Mouse (Mus musculus) kidney, adult 9 months (tissue): ENCODE measurements around the gene Pcbp2.

Experiments
- DNase-seq: peaks from one replicate; pipeline ENCODE4 v3.0.0; 2022

Gene Pcbp2

DNA sequence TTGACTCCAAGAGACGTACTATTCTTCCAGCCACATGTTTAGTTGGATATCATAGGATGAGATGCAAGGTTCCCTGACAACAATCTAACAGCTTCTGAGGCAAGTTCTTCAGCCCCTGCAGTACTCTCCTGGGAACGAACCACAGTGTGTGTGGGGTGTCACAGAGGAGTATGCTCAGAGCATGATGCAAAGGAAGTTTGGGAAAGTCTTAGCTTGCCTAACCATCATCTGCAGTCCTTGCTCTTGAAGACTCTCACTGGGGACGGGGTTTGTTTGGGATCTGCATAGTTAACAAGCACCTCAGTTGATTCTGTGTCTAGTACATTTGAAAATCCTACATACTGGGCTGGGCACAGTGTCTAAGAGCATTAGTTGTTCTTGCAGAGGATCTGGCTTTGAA is 38.0 kb downstream of the Pcbp2 start:
- DNase-seq: no peak

DNA sequence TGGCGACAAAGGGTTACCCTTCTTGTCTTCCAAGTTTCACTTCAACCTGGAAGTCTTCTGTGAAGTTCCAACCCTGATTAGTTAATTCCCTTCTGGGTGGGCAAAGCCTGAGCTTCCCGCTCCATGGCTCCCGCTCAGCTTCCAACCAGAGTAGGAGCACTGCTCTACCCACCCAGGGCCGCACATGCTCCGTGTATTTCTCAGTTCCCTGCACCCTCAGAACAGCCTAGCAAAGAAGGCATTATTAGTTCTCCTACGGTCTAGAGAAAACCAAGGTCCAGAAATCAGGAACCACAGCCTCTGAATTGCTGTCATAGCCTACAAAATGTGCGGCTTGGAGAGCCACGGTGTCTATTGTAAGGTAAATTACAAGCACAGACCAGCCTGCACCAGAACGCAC is 39.8 kb downstream of the Pcbp2 start:
- DNase-seq: no peak

DNA sequence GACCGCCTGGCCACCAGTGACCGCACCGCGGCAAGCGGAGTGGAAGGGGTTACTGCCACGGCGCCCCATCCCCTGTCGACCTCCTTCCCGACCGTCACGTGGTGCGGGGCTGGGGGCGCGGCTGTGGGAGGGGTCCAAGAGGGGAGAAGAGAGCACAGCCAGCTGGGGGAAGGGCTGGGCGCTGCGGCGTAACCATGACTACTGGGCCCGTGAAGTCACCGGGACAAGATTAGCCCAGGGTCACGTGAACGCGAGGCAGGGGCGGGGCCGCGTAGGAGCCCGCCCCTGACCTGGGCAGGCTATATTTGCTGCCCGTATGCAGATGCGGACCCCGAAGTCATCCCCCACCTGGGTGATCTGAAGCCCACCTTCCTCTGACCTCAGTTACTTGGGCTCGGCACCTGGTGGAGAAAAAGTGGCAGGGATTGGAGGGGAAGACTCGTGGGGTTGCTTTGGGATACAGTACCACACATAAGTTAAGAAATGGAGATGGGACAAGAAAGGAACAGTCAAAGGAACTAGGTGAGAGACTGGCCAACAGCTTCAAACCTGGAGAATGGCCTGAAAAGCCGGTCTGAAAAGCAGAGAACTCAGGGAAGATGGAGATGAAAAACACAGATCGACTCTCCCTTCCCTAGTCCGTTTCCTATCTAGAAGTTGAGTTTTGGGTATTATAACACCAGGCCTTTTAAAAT is 40.4 kb downstream of the Pcbp2 start:
- peak; percentile 84 for DNase-seq

DNA sequence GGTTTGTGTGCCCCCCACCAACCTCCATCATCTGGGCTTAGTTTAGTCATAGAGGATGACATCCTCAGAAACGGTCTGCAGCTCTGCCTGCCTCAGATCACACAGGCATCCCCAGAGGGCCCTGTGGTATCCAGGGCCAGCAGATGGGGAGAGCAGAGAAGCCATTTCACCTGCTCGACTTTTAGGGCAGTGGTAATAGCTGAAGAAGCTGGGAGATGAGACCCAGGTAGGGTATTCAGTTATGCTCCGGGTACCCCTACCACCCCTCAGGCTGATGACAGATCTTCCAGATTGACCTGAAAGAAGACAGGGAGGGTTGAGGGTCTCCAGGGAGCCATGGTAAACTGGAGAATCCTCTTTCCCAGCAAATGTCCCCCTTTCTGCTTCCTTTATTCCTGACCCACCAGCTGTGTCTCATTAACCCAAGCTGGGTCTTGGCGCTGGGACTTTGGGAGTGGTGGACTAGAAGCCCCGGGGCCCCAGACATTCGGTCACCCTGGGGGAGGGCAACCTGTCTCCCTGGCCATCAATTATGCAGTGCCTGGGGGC is 41.0 kb downstream of the Pcbp2 start:
- no peak for DNase-seq

DNA sequence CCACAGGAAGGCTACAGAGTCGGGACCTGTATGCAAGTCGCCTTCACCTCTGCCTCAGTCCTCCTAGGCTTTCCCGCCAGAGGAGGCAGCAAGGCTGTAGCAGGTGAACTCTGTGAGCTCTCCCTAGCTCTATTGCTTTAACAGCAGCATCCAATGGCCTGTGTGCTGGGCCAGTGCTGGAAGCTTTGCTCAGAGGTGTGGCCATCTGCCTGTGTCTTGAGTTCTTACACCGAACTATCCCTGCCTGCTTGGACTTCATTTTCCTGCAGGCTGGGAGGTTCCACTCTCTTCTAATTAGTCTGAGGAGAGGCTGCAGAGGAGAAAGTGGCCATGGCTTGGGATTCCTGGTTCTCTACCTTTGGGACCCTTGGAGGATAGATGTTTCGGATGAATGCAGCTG is 41.7 kb downstream of the Pcbp2 start:
- no peak for DNase-seq

DNA sequence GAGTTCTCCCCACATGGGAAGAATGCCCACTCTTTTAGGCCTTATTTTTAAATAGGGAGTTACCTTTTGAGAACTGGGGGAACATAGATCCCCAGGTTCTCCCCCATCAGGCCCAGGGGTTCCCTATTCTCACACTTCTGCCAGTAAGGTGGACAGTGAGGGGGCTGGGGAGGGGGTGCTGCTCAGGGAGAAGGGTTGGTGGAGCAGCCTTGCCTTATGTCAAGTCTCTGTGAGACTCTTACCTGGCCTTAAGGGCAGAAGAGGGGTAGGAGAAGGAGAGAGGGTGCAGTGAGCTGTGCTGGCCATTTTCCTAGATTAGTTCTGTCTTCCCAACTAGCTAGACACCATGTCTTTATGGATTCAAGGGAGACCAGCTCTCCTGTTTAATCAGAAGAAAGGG is 42.1 kb downstream of the Pcbp2 start:
- DNase-seq: no peak

DNA sequence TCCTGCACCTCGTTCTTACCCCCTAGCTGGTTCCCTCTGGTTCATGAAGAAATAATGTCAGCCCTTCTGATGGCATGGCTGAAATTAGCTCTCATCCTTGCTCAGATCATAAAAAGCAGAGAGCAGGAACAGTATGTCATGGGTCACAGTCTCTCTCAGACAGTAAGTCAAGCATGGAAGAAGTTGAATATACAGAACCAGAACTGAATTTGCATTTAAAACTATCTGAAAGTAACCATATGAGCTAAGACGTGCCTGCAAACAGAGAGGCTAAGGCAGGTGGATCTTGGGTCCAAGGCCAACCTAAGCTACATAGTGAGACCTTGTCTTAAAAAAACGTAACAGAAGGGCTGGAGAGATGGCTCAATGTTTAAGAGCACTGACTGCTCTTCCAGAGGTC is 42.7 kb downstream of the Pcbp2 start:
- no peak for DNase-seq

DNA sequence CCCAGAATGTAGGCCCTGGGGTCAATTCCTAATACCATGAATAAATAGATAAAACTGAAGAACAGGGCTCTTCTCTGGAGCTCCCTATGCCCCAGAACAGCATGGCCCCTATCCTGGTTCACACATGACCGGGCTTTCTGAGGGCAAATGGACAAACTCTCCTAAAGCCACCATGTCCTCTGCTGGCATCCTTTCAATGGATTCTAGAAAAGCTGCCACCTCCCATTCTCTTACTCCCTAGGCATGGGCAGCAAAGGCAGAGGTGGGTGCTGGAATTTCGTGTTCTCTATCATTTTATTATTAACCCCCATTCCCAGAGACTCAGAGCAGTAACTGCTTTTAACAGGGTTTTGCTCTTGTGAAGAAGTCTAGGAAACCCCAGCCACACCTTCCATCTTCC is 44.9 kb downstream of the Pcbp2 start:
- DNase-seq: no peak

DNA sequence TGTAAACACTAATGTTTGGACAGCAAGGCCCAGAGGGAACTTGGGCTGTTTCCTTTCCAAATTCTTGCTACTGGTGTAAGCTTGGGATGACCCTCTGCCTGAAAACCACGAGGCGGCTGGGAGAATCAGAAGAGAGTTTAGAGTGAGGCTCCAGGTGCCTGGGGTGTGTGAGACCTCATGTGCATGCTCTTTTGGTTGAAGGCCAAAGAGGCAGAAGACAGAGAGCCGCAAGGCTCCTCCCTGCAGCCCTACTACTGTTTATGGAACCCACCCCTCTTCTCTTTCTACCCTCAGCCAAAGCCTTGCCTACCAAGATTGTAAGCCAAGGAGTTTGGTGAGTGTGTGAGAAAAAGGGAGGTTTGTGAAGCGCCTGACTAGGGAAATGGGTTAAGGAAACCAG is 45.5 kb downstream of the Pcbp2 start:
- no peak for DNase-seq

DNA sequence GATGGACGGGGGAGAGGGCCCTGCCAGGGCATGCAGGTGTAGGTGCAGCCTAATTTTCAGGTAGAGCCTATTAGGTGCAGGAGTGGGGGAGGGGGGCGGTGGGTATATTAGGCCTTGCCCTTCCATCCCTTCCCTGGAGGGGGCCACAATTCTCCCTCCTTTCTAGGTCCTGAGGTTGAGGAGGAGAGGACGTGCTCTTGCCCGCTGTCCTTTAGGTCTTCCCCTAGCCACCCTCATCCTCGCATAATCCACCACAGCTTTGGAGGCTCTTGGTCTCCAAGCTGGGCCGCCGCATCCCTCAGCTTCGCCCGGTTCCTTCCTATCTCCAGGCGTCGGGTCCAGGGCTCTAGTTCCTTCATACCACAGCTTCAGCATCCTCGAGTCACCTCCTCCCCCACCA is 46.0 kb downstream of the Pcbp2 start:
- DNase-seq: no peak

DNA sequence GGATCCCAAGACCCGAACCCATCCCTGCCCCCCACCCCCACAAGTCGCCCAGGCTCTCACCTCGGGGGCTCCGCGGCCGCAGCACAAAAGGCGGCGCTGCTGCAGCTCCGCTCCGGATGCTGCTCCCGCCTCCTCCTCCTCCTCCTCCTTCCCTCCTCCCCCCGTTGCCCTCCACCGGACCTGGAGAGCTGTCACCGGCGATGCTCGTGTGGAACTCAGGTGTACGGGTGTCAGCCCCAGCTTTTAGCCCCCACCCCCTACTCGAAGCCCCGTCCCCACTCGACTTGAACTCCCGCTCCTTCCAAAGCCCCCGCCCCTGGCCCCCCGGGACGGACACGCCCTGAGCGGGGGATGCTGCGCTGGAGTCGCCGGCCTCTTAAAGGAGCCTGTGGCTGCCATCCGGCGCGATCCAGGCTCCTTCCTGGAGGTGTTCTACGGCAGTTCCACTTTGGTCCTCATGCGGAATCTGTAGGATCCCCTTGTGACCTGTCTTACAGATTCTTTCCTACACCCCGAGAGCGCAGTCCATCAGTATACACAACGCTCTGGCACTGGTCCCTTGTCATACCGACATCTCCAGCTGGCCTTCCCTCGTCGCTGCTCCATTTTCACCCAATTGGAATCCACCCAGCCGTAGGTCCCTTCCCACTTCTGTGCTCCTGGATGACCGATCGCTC is 46.5 kb downstream of the Pcbp2 start, which contains the start of gene Map3k12:
TSS of gene Map3k12 (minus strand) at position 337 of the 677 bp plus-strand sequence.
- DNase-seq: peak; percentile 64

DNA sequence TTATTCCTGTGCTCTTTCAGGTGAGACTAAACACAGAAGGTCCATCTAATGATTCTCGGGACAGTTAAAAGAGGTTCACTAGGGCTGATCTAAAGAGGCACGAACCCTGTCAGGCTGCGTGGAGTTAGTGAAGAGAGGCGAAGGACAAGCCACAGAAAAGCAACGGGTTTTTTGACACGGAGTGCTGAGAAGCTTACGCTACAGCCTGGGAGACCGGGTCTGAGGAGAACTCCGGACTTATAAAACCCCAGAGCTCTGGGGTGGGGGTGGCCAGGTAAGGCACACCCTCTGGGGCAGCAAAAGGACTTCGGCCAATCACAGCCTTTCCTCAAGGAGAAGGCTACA is 47.3 kb downstream of the Pcbp2 start:
- no peak for DNase-seq

DNA sequence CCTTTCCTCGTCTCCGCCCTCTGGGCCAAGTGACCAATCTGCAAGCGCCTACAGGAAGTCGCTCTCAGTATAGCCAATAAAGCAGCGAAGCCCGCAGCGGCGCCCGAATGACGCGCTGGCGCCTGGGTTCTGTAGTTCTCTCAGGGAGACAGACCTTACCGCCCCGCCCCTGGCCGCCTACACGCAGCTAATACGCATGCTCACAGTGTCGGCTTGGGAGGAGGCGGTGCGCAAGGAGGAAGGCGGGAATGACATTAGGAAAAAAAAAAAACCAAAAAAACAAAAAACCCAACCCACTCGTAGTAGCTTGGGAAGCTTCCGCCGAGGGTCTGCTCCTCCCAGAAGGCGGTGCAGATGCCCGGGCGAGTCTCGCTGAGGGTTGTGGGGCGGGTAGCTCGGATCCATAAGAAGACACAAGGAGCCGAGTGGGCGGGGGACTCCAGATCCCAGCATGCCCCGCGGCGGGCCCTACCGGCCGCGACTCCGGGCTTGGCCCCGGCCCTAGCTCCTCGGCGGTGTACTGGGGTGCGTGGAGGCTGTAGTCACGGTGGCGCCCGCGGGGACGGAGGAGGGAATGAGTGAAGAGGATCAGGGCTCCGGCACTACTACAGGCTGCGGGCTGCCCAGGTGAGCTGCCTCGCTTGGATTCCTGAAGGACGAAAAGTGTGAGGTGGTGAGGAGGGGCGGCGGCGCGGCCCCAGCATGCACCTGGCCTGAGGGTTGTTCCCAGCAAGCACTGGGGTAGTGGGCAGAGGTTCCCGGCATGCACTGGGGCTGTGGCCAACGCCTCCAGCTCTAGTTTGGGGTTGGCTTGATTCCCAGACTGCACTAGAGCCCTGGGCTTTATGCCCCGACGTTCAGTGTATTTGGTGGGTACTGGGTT is 47.9 kb downstream of the Pcbp2 start, which contains the start of gene Tarbp2:
TSS of gene Tarbp2 (plus strand) at position 217 of the 883 bp plus-strand sequence.
- peak; percentile 100 for DNase-seq

DNA sequence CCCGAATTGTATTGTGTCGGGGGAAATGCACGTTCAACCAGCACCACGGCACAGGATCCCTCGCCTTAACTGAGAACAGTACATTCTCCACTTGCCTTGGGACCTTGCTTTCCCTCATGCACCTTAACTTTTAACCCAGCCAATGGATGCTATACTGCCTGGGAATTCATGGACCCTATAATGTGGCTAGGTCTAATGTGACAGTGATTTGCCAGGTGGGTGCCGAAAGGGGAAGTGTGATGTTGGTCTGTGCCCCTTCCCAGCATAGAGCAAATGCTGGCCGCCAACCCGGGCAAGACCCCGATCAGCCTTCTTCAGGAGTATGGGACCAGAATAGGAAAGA is 48.5 kb downstream of the Pcbp2 start:
- DNase-seq: no peak

DNA sequence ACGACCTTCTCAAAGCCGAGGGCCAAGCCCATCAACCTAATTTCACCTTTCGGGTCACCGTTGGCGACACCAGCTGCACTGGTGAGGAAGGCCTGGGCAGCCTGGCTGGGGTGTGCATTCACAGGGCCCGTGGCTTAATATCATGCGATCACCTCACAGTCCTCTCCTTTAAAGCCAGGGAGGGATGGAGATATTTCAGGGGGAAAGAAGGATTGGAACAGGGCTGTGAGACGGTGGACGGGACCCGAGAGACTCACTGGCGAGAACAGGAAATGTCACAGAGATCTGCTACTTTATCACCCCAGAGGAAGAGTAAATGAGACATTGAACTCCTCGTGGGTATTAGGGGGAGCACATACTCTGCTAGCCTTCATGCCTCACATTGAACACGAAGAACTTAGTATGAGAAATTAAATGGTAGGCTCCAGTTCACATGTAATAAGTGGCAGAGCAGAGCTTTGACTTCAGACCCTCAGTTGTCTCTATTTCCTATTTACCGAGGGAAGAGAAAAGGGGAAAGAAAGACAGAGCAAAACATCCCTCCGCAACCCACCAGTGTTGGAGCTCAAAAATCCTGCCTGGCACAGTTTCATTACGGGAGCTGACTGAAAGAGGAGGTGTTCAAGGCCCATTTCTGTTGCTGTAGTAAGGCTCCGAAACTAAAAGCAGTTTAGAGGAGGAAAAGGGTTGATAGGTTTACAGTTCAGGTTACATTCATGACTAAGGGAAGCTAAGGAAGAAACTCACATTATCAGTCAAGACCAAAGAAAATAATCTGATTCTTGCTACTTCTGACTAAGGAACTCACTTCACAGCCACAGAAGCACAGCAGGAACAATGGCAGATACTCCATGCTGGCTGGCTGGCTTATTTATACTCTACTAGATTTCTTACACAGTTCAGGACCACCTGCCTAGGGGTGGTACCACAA is 49.1 kb downstream of the Pcbp2 start:
- DNase-seq: no peak

DNA sequence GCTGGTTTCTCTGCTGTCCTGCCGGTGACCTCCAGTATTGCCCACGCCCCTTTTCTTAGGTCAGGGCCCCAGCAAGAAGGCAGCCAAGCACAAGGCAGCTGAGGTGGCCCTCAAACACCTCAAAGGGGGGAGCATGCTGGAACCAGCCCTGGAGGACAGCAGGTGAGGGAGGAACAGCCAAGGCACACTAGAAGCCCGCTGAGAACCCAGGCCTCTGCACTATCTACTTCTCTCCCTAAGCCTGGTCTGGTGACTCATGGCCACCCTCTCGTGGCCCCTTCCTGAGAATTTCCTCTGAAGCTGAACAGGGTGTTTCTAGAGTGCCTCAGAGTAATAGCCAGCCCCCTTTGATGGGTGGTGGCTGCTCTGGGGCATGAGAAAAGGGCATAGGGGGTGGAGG is 50.1 kb downstream of the Pcbp2 start:
- no peak for DNase-seq

DNA sequence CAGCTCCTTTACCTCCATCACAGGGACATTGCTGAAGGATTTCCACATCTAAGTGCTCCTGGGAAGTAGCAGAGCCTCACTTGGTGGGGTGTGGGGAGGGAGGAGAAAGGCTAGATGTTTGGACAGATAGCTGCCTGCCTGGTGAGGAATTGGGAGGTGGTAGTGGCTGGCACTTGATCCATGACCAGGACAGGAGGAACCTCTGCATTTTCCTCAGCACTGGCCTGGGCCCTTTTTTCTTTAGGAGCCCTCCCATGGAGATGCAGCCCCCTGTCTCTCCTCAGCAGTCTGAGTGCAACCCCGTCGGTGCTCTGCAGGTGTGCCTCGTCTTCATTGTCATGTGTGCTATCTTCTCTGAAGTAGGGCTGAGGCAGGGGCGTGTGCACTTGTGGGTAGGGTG is 51.1 kb downstream of the Pcbp2 start:
- no peak for DNase-seq

DNA sequence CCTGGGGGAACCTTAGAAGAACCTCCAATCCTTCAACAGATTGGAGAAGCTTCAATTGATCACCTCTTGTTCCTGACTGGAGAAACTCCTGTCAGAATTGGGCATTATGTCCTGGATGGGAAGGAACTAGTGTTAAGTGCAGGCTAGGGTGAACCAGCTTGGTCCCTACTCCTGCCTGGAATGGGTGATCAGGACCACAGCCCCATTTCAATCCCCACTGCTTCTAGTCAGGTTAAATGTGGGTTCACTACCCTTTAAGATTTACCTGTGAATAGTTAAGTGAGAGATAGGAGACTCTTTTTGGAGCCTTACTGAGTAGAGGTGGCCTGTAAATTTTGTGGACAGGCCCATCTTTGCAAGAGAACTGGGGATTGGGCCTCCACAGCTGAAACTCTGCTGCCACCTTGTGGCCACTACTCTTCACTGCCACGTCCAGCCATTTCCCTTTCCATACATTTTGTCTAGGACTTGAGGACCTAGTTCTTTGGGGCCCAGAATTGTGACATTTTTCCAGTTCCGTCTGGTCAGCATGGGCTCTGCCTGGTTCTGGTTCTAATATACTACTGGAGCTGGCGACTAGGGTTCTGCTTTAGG is 54.6 kb downstream of the Pcbp2 start, which contains the start of gene Npff:
TSS of gene Npff (minus strand) at position 51 of the 594 bp plus-strand sequence.
- DNase-seq: peak; percentile 74

DNA sequence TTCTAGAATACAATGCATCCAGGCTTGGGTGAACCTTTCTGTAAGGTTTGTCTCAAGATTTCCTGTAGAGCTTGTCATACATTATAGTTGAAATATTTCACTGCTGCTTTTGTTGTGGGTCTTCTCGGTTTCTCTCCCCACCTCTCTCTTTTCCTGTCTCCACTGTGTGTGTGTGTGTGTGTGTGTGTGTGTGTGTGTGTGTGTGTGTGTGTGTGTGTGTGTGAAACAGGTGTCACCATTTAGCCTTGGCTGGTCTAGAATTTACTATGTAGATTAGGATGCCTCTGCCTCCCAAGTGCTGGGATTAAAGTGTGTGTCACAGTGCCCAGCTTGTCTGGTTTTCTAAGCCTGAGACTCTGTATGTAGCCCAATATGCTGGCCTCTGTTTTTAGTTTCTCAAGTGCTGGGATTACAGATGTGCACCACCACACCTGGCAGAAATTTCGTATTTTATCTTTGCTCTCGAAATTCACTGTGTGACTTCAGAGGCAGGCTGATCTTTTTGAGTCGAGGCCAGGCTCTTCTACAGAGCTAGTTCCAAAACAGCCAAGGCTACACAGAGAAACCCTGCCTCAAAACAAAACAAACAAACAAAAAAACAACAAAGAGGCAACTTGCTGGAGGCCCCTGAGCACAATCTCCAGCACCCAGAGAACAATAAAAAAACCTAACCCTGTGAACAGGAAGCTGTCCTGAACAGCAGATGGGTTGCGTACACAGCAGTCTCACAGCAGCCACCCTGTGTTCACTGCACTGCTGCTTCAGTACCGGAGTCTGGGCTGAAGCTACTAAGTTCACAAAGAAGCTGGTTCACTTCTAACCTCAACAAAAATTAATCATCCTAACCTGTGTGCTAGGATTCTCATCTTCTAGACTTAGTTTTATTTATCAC is 56.0 kb downstream of the Pcbp2 start:
- no peak for DNase-seq

DNA sequence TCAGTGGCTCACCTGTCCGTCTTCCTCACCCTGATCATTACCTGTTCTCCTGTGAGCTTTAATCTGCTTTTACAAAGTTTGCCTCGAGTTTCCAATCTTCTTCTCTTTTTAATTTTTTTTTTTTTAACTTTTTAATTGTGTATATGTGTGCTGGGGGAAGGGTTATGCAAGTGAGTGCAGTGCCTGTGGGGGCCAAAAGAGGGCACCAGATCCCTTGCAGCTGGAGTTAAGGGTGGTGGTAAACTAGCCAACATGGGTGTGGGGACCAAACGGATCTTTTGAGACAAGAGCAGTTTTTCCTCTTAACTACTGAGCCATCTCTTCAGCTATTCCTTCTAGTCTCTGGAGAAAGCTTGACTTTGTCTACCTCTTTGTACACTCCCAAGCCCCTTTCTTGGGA is 57.6 kb downstream of the Pcbp2 start:
- DNase-seq: no peak

DNA sequence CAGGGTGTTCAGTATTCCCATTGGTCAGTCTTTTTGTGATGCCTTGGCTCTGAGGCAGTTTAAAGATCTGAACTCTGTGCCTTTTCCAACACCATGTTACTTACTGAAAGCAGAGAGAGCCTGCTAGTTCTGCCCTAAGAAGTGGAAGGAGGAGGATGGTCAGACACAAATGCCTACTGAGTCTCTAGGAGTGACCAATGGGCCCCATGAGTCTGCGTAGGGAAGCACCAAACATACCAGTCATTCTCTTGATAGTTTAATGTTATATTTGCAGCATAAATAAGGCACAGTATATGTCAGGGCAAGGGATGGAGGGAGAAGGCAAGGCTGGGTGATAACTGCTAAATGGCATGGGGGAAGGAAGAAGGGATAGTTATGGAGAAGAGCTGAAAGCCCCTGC is 58.1 kb downstream of the Pcbp2 start:
- no peak for DNase-seq
